Mouse (Mus musculus) CD4-positive, CD25-positive, alpha-beta regulatory T cell, adult 2 months (primary cell): Measurements from ENCODE around the gene Kdm4b.

Experiments used
- DNase-seq: peaks from one replicate; pipeline ENCODE4 v3.0.0-alpha.2; 2012; ENCODE audit warnings: low read depth, low spot score

The Kdm4b gene

GRCm38 (mm10) chr17:56325450-56326152 lies at the start of gene Kdm4b:
Kdm4b (plus strand) TSS chr17:56326062.
- DNase-seq: peak; percentile 100

GRCm38 (mm10) chr17:56276643-56277566 lies 49.0 kb upstream of the Kdm4b start, which contains the start of gene Ticam1:
Ticam1 (minus strand) TSS chr17:56276786.
- peak; percentile 88 for DNase-seq

GRCm38 (mm10) chr17:56277567-56277893 lies 48.3 kb upstream of the Kdm4b start:
- DNase-seq: no peak

- DNase-seq: no peak
Measured at GRCm38 (mm10) chr17:56278340-56278739, 47.5 kb upstream of the Kdm4b start.

- DNase-seq: no peak
Measured at GRCm38 (mm10) chr17:56279481-56280155, 46.2 kb upstream of the Kdm4b start.

GRCm38 (mm10) chr17:56281193-56281592 lies 44.7 kb upstream of the Kdm4b start:
- no peak for DNase-seq

GRCm38 (mm10) chr17:56282802-56283201 lies 43.1 kb upstream of the Kdm4b start:
- no peak for DNase-seq

GRCm38 (mm10) chr17:56283316-56283715 lies 42.5 kb upstream of the Kdm4b start:
- no peak for DNase-seq

- no peak for DNase-seq
Measured at GRCm38 (mm10) chr17:56285995-56286394, 39.9 kb upstream of the Kdm4b start.

- DNase-seq: no peak
Measured at GRCm38 (mm10) chr17:56287830-56288229, 38.0 kb upstream of the Kdm4b start.

GRCm38 (mm10) chr17:56288866-56289265 lies 37.0 kb upstream of the Kdm4b start:
- DNase-seq: no peak

GRCm38 (mm10) chr17:56289371-56290331 lies 36.2 kb upstream of the Kdm4b start:
- DNase-seq: peak; percentile 66

GRCm38 (mm10) chr17:56290388-56291170 lies 35.3 kb upstream of the Kdm4b start:
- DNase-seq: peak; percentile 93

GRCm38 (mm10) chr17:56291171-56291511 lies 34.7 kb upstream of the Kdm4b start:
- DNase-seq: peak; percentile 93

GRCm38 (mm10) chr17:56291826-56292475 lies 33.9 kb upstream of the Kdm4b start:
- DNase-seq: no peak

- DNase-seq: no peak
Measured at GRCm38 (mm10) chr17:56292531-56293222, 33.2 kb upstream of the Kdm4b start, which contains the start of gene Plin3. Plin3 (minus strand) TSS chr17:56292873.

GRCm38 (mm10) chr17:56293291-56293690 lies 32.6 kb upstream of the Kdm4b start:
- no peak for DNase-seq

GRCm38 (mm10) chr17:56294241-56294640 lies 31.6 kb upstream of the Kdm4b start:
- no peak for DNase-seq

GRCm38 (mm10) chr17:56296201-56296600 lies 29.7 kb upstream of the Kdm4b start:
- DNase-seq: no peak
